Mouse (Mus musculus) liver, postnatal 0 days (tissue): ENCODE results near the gene Hoxb6.

Experiments used
- CTCF ChIP-seq: sonication (generic); IDR thresholded peaks from 2 replicates; pipeline ENCODE4 v1.5.1; 2016; ENCODE audit warnings: antibody characterized with exemption, low read depth
- EP300 ChIP-seq: IDR thresholded peaks from 2 replicates; pipeline ENCODE4 v1.6.1; 2016; ENCODE audit warnings: antibody characterized with exemption, low read depth, mild to moderate bottlenecking

- no peak for TF ChIP-seq CTCF
- TF ChIP-seq EP300, result no peak
These were observed 31.8 kb downstream of the Hoxb6 start for GRCm38 (mm10) chr11:96324125-96324524.
